Mouse (Mus musculus) kidney, postnatal 25 days (tissue): ENCODE data around the gene Rps3a1.

ENCODE experiments used
- DNase-seq, 2 experiments: peaks; one replicate each; pipeline ENCODE4 v3.0.0; 2021; ENCODE audit warnings: mixed read lengths in 2 of 2

Gene Rps3a1

DNA sequence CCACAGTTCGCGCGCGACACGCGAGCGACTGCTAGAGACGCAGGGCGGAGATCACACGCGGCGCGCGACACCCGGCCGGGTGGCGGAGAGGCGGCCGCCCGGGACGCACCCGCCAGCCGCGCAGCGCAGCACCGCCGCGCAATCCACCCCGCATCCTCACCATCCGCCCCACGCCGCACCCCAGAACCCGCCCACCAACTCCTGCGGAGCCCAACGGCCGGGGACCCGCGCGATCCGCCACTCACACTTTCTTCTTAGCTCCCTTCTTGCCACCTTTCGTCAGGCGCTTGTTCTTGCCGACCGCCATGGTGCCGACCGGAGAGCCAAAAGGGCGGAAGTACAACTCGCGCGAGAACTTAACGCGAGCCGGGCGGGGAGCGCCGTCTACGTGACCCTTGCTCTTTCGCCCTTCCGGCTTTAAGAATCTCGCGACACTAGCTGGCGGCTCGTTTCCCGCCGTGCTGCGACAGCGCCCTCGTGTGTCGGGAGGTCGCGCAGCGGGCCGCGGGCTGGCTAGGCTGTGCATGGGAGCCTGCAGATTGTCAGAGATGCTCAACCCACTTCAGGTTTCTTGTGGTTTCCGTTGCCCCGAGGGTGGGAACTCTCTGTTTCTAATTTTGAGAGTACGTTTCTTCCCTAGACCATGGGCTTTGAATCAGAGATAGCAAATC lies at the start of gene Rps3a1:
TSS of gene Rps3a1 (minus strand) at position 440 of the 671 bp plus-strand sequence.
- peak; percentile 98 for DNase-seq

DNA sequence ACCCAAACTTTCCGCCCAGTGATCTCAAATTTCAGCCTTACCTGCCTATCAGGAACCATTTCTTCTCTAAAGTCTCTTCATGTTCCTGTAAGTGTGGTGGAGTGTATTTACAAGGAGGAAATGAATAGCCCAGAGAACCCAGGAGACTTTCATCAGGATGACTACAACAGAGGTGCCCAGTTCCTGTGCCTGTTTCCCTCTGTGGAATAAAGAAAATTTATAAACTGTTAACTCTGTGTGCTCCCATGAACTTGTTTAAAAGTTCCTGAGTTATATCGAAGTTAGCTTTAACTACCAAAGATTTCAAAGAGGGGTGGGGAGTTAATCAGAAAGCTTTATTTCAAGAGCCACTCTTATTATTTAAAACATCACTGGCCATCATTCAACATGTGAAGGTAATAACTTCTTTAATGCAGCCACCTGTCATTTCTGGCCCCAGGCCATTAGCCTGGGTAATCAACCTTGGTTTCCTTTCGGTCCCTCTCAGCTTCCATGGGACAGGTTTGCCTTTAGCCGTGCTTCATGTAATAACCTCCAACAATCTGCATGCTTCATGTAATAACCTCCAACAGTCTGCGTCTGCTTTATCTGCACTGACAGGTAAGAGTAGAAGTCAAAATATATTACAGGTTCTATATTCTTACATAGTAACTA lies 45.4 kb upstream of the Rps3a1 start:
- DNase-seq, result no peak

DNA sequence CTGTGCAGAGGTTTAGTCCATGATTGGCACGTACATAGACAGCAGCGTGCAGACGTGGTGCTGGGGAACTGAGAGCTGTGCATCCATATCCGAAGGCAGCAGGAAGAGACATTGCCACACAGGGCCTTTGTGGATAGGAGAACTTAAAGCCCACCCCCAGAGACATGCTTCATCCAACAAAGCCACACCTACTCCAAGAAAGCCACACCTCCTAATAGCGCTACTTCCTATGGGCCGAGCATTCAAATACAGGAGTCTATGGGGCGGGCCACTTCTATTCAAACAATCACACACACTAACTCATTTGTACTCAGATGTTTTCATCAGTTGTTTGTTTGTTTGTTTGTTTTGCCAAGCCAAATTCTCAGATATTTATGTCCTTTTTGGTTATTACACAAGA lies 42.0 kb upstream of the Rps3a1 start:
- DNase-seq, result no peak

DNA sequence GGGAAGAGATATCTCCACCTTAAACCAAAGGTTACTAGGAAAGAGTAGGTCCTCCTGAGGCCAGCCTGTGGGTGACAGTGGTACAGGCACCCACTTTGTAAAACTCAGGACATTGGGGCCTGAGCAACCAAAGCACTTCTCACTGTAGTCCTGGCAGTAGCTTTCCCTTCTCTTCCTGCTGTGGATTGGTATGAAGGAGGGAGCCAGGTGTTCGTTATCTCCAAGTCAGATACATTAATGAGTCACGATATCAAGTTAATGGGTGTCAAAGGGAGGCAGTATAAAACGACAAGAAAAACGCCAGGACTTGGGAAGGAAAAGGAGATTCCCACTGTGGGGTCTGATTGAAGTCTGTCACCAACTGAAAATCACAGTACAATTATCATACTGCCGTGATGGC lies 38.6 kb upstream of the Rps3a1 start:
- no peak for DNase-seq

DNA sequence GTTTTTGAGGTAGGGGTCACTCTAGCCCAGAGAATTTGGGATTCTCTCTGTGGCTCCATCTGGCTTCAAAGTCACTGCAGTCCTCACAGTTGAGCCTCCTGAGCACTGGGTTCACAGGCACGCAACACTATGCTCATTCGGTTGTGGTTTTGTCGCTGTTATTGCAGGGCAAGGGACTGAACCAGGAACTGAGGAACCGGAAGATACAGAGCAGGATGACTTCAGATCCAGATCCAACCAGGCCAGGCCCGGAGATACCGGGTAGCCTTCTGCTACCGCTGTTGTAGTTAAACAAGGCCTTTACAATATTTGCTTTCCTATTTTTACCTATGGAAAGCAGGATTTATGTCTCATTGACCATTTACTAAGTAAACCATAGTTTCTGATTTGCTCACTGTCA lies 37.2 kb upstream of the Rps3a1 start:
- DNase-seq, result no peak

DNA sequence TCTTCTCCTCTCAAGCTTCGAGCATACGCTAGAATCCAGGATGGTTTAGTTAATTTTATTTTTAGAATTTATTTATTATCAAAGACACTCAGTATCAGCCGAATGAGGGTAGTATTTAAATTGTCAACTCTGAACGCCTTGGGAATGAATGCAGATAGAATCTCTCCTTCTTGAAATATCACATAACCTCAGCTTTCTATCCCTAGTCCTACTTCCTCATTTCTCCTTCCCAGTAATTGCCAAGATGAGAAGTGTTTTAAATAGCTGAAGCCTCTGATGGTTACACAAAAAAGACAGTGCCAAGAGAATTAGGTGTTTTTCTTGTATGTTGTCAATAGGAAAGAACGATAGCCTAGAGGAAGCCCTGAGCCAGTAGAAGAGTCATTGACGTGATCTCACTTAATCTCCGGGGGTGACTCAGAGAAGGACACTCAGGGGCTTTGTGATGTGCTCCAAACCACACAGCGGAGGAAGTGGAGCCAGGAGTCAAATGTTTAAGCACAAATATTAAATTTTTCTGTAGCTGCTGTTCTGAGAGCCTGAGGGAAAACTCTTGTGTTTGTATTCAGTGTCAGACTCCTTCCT lies 26.4 kb upstream of the Rps3a1 start:
- DNase-seq, result no peak

DNA sequence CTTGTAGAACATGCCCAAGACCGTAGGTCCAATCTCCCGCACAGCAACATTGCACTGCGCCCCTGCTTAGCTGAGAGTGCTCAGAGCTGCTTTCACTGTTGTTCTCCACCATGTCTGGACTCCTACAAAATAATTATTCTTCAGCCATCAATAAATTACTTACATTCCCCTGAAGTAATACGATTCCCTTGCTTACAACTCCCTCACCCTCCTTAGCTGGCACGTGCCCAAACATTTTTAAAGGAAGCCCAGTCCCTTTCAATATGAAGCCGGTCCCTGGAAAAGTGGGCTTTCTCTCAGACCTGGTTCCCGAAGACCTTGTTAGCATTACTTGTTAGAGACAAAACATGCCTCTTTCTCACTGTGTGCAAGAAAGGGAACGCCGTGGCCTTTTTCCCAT lies 7.0 kb upstream of the Rps3a1 start:
- DNase-seq, result no peak

DNA sequence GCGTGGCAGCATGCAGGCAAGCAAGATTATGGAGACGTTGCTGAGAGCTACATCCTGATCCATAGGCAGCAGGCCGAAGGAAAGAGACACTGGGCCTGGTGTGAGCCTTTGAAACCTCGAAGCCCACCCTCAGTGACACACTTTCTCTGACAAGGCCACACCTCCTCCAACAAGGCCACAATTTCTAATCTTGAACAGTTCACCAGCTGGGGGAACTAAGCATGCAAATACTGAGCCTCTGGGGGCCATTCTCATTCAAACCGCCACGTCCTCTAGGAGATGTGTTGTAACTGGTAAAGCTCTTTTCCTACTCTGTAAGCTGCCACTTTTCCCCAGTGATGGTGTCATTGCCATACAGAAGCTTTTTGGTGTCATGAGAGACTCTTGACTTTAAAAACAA lies 6.6 kb upstream of the Rps3a1 start:
- no peak for DNase-seq

DNA sequence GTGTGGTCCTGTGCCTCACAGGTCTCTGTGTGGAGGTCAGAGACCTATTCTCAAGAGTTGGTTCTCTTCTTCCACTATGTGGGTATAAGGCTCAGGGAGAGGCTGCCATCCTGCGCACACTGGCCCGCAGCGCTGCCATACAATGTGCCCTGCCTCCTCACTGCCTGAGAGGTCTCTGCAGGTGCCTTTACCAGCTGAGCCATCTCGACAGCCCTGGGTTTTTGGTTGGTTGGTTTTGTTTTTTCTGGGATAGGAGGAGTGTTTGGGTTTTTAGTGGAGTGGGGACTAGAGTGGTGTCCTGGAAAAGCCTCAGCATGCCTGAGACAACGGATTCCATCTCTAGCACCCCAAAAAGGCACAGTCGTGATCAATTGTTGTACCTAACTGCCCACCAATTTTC lies 841 bp upstream of the Rps3a1 start:
- no peak for DNase-seq

DNA sequence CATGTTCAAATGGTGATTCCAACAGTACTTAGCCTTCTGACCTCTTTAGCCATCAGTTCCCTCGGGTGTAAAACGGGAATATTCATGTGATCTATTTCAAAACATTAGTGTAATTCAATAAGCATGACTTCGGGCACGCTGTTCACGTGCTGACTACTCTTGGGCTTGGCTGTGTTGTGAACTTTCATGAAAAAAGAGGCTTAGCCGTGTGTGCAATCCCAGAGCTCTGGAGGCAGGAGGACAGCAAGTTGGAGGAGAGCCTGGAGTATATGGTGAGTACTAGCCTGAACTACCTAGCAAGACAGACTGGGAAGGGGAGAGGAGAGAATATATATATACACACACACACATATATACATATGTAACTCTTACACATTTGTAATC lies 424 bp upstream of the Rps3a1 start:
- DNase-seq, result no peak

DNA sequence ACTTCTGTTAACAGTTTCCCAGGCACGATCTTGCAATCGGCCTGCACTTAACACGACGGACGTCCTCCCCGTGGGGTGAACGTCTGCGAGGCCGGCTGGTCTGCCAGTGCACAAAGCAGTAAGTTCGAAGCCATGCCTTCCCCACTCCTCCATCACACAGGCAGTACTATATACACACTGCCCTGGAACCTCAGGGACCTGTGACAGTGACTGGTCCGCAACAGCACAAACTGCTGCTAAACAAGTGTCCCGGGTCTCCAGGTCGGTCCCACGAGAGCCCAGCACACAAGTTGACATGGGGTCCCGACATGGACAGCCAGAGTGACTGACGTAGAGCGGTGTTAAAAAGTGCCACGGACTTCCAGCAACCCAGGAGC lies 628 bp downstream of the Rps3a1 start:
- peak; percentile 14 to 47 for DNase-seq

DNA sequence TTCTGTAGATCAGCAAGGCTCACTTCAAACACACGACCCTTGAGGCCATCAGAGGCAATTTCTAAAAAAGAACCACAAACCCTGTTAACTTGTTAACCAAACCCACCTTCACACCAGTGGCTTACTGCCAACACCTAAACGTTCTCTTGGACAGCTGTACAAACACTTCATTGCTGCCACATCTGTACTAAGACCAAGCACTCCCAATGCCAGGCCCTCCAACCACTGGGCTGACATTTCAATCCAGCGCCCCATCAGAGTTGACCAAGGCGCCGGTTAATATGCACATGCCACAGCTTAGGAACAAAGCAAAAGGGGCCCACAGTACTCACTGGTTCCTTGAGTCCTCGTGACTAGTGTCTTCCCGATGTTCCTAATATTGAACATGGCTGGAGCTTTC lies 1.1 kb downstream of the Rps3a1 start:
- DNase-seq, result peak in 1 of 2 experiments; percentile 42

DNA sequence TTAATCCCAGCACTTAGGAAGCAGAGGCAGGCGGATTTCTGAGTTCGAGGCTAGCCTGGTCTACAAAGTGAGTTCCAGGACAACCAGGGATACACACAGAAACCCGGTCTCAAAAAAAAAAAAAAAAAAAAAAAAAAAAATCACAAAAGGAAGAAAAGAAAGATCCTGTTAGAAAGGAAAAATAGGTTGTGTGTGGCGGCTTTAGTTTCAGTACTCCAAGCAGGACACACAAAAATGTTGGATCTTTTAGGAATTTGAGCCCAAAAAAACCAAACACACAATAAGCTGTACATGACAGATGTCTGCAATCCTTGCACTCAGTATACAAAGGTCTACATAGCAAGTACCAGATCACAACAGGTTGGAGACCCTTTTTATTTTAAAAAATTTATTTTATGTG lies 2.8 kb downstream of the Rps3a1 start:
- DNase-seq, result no peak

DNA sequence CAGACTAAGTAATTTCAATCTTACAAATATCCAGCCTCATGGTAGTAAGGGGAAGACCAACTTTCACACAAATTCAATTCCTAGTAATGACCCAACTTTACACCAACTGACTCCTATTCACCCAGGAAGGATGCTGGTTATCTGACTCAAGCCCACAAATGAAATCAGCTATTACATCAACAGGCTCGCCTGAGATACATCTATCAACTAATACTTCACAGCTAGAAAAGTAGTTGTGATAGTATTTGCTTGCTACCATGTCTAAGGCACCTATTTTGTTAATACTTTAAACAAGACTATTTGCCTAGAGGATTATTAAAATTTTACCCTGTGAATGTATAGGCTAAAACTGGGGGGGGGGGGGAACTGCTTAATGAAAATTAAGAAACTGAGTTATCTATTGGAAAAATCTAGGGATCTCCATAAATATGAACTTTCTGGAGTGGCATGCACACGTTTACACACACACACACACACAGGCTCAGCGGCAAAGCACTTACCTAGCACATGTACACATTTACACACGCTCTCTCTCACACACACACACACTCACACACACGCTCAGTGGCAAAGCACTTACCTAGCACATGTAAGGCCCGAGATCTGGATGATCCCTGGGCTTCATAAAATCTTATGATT lies 5.4 kb downstream of the Rps3a1 start:
- DNase-seq, result no peak

DNA sequence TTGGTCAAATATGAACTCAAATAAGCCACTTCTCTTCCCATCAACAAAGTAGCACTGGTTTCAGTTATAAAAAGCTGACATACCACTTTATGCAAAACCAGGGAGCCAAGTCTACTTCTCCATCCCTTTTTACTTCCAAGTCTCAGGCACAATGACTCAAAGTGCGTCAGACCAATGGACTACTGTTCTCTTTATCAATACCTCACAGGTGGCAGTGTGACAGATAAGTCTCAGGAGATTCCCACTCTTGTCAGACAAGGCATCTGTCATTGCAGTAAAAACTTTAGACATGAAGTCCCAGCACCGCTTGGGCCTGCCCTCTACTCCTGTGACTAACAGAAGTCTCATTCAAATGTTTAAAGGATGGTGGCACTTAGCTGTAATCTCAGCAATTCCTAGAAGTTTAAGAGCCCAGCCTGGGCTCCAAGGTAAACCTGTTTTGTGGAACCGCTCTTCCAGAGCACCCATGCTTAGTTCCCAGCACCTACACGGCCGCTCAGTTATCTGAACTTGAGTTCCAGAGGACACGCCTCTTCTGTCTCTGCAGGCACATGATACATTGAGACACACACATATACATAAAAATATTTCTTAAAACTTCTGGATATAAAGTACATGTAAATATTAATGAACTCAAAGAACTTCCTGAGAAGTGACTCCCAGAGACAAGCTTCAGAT lies 6.5 kb downstream of the Rps3a1 start:
- no peak for DNase-seq

DNA sequence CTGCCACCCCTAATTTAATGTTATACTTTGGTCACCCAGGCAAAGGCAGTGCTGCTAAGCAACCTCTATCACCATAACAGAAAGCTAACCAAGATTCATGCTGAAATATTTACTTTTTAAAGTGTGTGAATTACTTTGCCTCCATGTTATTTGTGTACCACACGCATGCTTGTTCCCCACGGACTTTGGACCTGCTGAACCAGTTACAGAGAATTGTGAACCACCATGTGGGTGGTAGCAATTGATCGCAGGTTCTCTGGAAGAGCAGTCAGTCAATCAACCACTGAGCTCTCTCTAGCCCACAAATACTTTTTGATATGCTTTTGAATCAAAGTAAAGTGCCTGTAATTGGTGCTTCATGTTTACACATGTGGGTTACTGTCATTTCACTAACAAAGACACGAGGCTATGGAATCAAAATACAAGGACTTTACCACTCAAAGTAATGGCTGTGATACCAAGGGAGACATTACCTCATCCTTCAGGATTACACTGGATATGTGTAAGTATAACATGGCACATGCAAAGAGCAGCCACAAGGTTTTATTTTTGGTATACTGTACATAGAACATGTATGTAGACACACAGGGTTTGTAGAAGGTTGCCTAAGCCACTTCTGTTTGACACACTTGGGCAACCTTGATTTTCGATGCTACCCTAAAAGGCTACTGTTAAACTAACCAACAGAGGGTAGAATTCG lies 7.4 kb downstream of the Rps3a1 start:
- DNase-seq, result no peak

DNA sequence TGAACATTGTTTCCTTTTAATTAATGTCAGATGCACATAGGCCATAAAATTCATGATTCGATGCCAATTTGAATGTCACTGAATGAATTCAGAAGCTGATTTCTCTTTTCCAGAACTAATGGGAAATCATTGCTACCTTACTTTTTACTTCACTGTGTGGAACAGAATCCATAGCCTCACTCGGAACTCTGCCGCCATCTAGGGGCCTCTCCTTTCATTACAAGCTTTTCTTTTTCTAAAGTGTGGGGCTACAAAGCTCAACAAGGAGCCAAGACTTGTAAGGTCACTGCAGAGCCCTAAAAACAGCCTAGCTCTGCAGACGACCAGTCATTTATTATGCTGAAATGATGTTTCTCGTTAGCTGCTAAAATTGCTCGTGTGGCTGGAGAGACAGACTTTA lies 12.7 kb downstream of the Rps3a1 start:
- DNase-seq, result peak in 1 of 2 experiments; percentile 76

DNA sequence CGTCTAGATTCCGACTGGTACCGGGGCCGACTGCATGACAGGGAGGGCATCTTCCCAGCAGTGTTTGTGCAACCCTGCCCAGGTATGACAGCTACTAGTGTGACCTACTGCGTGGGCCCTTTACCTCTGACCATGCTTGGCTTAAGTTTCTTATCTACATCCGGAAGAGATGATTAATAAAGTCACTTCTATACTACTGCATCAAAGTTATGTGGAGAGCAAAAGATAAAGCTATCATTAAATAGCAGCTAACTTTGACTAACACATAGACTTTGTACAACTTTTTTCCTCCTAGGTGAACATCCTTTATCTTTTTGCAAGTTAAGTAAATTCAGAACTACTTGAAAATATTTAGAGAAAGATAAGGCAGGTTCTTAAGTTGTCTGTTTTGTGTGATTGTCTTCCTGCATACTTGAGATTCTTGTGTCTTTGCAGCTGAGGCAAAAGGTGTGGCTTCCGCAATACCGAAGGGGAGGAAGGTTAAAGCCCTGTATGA lies 19.2 kb downstream of the Rps3a1 start:
- no peak for DNase-seq

DNA sequence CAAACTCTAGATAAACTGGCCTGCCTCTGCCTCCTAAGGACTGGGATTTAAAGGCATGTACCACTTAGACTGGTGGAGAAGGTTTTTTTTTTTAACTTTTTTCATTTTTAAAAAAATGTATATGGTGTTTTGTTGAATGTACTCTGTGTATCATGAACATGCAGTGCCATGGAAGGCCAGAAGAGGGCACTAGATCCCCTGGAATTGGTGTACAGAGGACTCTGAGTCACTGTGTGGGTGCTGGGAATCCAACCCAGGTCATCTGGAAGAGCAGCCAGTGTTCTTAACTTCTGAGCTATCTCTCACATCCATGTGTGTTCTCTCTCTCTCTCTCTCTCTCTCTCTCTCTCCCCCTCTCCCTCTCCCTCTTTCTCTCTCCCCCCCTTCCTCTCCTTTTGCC lies 20.3 kb downstream of the Rps3a1 start:
- DNase-seq, result peak in 1 of 2 experiments; percentile 13

DNA sequence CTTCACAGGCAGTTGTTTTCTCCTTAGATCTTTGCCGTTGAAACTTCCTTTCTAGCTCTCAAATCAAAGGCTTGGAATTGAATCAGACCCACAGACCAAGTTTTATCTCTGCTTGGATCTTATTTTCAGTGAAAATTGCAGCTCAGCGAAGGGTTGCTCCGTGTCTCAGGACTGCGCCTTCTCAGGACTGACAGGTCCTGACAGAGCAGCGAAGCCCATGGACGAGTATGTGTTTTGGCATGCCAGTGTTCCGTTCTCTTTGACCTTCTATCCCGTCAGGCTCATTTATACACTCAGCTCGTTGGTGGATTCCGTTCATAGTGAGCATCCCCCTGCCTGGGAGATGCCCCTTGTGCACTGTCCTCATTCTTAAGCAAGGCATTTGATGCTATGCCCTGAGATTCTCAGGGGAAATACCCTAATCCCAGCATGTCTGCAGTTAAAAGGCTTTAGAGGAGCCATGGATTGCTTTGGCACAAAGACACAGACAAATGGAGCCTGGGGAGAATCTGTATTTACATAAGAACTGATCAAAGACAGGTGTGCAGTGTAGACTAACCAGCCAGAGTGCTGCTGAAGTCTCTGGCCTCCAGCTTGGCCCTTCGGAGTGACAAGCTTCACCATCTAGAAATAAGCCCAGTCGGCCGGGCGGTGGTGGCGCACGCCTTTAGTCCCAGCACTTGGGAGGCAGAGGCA lies 23.1 kb downstream of the Rps3a1 start:
- DNase-seq, result no peak

DNA sequence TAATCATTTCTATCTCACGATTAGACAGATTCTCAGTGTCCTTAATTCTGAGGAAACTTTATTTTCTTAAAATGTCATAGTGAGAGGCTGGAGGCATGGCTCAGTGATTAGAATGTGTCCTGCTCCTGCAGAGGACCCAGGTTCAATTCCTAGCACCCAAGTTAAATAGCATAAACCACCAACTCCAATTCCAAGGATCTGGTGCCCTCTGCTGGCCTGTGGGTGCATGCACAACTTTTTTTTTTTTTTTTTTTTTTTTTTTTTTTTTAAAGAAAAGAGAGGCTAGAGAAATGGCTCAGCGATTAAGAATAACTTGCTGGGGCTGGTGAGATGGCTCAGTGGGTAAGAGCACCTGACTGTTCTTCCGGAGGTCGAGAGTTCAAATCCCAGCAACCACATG lies 25.6 kb downstream of the Rps3a1 start:
- no peak for DNase-seq
